Mouse (Mus musculus): ENCODE measurements at regions not wholly inside any gene's neighbourhood (a gene's known extent, or its start where the extent isn't known, plus 50 kb on each side); places are given as distances from the start of the nearest gene placed in this dataset.

DNA sequence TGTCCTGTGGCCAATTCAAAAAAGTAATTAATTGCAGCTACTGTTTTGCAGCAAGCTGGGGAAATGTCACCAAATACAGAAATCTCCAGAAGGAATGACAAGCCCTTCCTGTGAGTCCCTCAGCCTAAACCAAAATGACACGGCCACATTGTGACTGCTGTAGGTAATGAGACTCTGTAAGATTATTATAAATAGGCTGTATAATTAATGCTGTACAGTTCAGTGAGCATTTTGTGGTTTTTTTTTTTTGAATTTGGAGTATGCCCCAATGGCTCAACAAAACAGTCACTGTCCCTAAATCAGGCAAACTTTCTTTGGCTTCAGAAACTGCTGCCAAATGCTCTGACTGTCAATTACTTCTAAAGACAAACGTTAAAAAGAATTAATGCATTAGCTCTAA is 615.9 kb upstream of the Sema6d start:
- no peak for DNase-seq (ENCODE audit: low read depth, low spot score)

DNA sequence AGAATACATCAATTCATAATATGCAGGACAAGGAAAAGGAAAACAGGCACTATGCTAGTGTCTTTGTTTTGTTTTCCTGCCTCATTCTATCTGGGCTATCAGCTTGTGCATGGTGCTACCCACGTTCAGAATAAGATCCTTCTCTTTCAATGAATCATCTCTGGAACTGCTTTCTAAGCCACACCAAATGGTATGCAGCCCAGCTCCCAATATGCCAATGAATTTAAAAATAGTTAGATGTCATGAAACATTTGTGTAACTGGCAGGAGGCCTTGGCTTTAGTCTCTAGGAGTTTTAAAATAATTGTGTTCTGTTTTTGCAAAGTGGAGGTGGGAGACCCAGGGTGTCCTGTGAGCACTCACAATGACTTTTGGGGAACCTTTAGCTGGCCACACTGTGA is 603.1 kb upstream of the Sema6d start:
- no peak for DNase-seq (ENCODE audit: low read depth, low spot score)

DNA sequence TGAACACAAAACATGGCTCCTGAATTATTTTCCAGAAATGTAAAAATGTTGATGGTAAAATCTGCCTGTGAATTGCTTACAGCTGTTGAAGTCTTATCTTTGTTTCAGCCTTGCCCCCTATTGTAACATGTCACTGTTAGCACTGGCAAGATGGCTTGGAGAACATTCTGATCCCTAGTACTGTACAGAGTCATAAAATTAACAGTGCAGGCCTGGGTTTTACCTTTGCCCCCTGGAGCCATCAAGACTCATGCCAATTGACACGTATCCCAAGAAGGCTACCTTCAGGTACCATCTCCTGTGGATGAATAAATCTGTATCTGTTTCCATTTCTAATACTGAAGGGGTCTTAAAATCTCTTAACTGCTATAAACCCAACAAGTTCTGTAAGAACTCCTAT is 583.6 kb upstream of the Sema6d start:
- DNase-seq (ENCODE audit: low read depth, low spot score): no peak

DNA sequence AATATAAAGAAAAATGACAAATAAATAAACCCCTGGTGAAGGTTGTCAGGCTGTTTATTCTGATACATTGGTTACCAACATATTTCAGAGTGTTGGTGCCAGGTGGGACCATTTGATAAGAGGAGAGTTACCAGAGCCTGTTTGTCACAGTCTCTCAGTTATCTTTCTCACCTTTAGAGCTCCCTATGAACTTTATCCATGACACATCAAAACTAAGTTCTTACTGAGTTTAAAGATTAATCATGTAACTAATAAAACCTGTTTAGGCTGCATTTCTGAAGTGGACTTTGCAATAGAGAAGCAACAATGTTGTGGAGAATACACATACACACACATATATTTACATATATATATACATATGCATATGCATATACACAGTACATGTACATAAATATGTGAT is 582.7 kb upstream of the Sema6d start:
- no peak for DNase-seq (ENCODE audit: low read depth, low spot score)

DNA sequence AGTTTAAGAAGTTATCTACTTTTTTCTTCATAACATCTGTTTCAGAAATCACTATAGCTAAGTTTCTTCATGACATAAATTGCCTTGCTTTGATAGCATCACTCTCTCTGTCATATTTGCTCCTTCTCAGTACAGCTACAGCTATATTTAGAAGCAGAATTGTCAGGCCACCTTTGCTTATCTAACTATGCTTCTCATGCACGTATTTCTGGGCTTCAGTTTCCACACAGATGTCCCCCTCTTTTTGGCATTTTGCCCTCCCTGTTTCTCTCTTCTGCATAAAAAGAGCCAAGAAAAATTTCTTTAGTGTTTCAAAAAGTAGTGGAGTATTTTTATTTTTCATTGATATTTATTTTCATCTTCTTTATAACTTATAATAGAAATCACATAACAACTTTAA is 560.9 kb upstream of the Sema6d start:
- DNase-seq (ENCODE audit: low read depth, low spot score): no peak

DNA sequence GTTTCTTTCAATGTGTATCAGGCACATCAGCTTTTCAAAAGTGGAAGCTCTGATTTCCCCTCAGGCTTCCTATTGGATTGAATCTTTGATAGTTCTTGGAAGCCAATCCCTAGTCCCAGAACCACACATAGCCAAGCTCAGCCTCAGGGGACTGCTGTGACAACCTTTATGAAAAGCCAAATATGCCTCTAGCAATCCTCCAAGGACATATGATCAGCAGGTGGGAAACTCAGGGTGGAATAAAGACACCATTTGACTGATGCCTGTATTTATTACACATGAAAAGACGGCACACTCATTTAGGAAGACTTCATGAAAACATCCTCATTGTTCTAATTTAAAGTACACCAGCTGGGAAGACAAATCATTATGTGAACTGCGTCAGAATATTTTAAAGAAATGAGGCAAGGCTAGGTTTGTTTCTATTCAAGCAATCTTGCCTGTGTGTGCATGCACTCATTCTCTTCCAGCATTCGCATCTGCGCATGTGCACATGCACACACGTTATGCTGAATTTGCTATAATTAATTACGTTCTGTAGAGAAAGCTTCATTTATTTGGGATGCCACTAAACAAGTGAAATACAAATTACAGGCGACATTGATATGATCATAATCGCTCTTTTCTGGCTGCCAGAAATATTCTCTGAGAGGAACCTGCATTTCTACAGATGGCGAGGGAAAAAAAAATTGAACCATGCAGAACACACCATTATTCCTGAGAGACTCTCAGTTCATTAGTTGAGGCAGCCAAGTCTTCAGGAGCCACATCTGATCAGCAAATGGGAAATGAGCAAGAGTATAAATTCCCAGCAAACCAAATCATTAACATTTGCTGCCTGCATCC is 556.6 kb upstream of the Sema6d start:
- no peak for DNase-seq (ENCODE audit: low read depth, low spot score)

DNA sequence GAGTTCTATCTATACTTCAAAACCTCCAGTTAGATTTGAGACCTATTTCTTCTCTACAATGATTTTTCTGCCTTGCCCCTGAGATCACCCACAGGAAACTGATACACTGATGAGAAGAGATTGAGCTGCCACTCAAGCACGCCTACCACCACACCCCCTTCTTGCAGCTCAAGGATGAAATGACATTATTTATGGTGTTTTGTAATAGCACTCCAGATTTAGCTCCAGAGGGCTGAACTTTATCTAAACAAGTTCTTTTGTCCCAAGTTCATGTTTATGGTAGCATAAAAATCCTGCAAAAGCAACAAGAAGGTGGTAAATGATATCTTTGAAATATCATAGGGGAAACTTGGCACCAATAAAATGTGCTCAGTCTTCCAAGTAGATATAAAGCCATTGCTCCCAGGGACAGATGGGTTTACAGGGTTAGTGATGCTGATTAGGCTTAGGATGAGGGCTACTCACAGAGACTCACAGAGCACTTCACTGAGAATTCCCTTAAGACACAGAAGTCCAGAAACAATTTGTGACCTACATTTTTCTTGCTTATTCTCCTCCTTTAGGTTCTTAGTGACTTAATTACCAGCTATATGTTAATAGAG is 538.4 kb upstream of the Sema6d start:
- DNase-seq (ENCODE audit: low read depth, low spot score): no peak

DNA sequence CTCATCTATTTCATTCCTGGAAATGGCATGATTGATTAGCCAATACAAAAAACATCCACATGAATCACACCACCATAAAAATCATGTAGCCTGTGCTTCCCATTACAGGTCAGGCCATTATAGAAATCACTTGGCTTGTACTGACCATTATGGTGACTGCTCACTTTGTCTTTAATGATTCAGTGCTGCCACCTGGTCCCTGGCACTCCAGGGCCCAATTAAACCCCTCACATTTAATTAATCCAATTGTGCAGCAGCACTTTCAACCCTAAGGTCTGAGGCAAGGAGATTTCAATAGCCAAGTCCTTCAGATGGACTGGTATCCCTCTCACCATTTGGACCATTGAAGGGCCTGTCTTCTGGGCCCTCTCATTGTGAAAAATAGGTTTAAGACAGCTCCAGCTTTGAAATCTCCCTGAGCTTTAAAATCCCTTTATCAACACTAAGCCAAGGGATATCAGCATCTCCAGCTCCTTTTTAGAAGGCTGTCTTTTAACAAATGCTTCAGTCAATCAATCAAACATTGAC is 531.6 kb upstream of the Sema6d start:
- no peak for DNase-seq (ENCODE audit: low read depth, low spot score)
